Mouse (Mus musculus): ENCODE data around the gene Disp2. TPM values are rescaled to one million over a fixed set of nuclear protein-coding genes. Genes with fewer than 3 reads are reported as not detected.
A peak's percentile ranks its signal among the peaks of the same experiment; 100 is the strongest.

The Disp2 gene
- total and polyA plus RNA-seq, 3 experiments = 0.15 to 0.43 TPM; not detected in 1

DNA sequence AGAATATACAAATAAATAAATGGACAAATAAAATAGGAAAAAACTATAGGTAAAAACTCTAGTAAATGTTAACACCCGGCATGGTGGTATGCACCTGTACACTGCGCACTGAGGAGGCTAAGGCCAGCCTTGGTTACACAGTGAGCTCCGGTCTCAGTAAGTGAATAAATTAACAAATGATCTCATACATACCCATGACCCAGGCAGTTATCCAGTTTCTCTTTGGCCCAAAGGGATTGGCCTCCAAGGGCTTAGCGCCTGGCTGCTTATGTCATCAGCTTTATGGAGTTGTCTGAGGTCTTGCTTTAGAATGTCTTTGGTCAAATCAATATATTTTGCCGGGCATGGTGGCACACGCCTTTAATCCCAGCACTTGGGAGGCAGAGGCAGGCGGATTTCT is 4.1 kb downstream of the Disp2 start:
- Histone ChIP-seq H3K4me3 (ENCODE audit: control insufficient read depth in 1 of 2, insufficient read depth in 1 of 2, low read depth in 2 of 2, low read length in 2 of 2) (no peak overlapping the region), H3K4me1 (ENCODE audit: control insufficient read depth in 1 of 2, insufficient read depth in 2 of 2, low read length in 2 of 2) (peaks cover 19 to 45% of the 10 kb centered on the region in 2 experiments), H3K27me3 (ENCODE audit: control insufficient read depth in 1 of 2, insufficient read depth in 2 of 2, low read length in 2 of 2) (no peaks in the 10 kb centered on the region), H3K36me3 (ENCODE audit: control insufficient read depth in 1 of 2, insufficient read depth in 2 of 2, low read length in 2 of 2) (peaks cover 0 to 26% of the 10 kb centered on the region in 2 experiments; a peak in 2 of 4 replicates), H3K9me3 (replicated peaks; ENCODE audit: insufficient read depth, low read length) (no peaks in the 10 kb centered on the region), H3K27ac (ENCODE audit: control insufficient read depth, low read depth, low read length) (no peak overlapping the region), H3K79me2 (ENCODE audit: control insufficient read depth, insufficient read depth, low read length, poor library complexity) (no peaks in the 10 kb centered on the region; the same call in 1 of the 2 replicates), H3K9ac (ENCODE audit: control insufficient read depth, low read depth, low read length, poor library complexity, severe bottlenecking) (no peak overlapping the region)
- no peak for TF ChIP-seq POLR2A (IDR thresholded peaks at IDR 0.05; ENCODE audit: control insufficient read depth in 1 of 2, insufficient read depth in 1 of 2, low read depth in 1 of 2, low read length in 2 of 2, poor library complexity in 1 of 2)
- no peak for DNase-seq (ENCODE audit: low read depth, low spot score)

DNA sequence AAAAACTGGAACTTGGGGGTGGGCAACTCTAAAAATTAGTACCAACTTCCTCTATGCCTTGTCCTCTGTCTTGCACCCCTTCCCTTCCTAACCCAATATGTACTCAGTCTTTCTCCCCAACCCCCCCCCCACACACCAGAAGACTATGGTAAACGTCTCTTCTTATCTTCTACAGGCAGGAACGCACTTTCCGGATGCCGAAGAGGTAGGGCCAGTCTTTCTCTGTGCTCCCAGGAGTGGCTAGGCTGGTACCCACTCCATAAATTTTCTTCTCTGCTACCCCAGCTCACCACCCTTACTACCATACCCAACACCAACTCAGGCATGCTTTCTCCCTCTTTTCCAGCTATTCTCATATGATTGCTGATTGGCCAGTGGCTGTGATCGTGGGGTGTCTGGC is 7.0 kb downstream of the Disp2 start:
- Histone ChIP-seq H3K9ac (ENCODE audit: control insufficient read depth, low read depth, low read length, poor library complexity, severe bottlenecking) (peak overlapping the region; percentile 30; the same call in 1 of the 2 replicates), H3K4me3 (ENCODE audit: control insufficient read depth in 1 of 2, insufficient read depth in 1 of 2, low read depth in 2 of 2, low read length in 2 of 2) (no peak overlapping the region), H3K4me1 (ENCODE audit: control insufficient read depth in 1 of 2, insufficient read depth in 2 of 2, low read length in 2 of 2) (peaks cover 17 to 36% of the 10 kb centered on the region in 2 experiments), H3K36me3 (ENCODE audit: control insufficient read depth in 1 of 2, insufficient read depth in 2 of 2, low read length in 2 of 2) (peaks cover 0 to 23% of the 10 kb centered on the region in 2 experiments; a peak in 2 of 4 replicates), H3K27me3 (ENCODE audit: control insufficient read depth in 1 of 2, insufficient read depth in 2 of 2, low read length in 2 of 2) (no peaks in the 10 kb centered on the region), H3K27ac (ENCODE audit: control insufficient read depth, low read depth, low read length) (peak overlapping the region; percentile 59), H3K79me2 (ENCODE audit: control insufficient read depth, insufficient read depth, low read length, poor library complexity) (no peaks in the 10 kb centered on the region; the same call in 1 of the 2 replicates), H3K9me3 (replicated peaks; ENCODE audit: insufficient read depth, low read length) (no peaks in the 10 kb centered on the region)
- DNase-seq (ENCODE audit: low read depth, low spot score) = peak; percentile 64
- TF ChIP-seq MAZ (IDR thresholded peaks at IDR 0.05; ENCODE audit: low read depth, low read length) (0 out of 2 replicates have a peak, but pooled peaks have one; percentile 12), RAD21 (IDR thresholded peaks at IDR 0.05; ENCODE audit: low read depth, low read length) (no peak), GATA1 (IDR thresholded peaks at IDR 0.05; ENCODE audit: low read depth, low read length) (peak; percentile 50; the same call in 1 of the 2 replicates), TAL1 (IDR thresholded peaks at IDR 0.05; ENCODE audit: low read length) (peak; percentile 71), POLR2AphosphoS2 (IDR thresholded peaks at IDR 0.05; ENCODE audit: low read length) (no peak), NELFE (IDR thresholded peaks at IDR 0.05; ENCODE audit: low read depth, low read length) (no peak), ZC3H11A (IDR thresholded peaks at IDR 0.05; ENCODE audit: low read depth, low read length) (no peak), RCOR1 (IDR thresholded peaks at IDR 0.05; ENCODE audit: low read depth, low read length) (no peak), MYB (IDR thresholded peaks at IDR 0.05; ENCODE audit: low read depth, low read length) (0 out of 2 replicates have a peak, but pooled peaks have one; percentile 45), UBTF (IDR thresholded peaks at IDR 0.05; ENCODE audit: borderline replicate concordance, insufficient read depth, low read depth, low read length) (no peak), POLR2A (IDR thresholded peaks at IDR 0.05; ENCODE audit: control insufficient read depth in 1 of 2, insufficient read depth in 1 of 2, low read depth in 1 of 2, low read length in 2 of 2, poor library complexity in 1 of 2) (no peak), USF2 (IDR thresholded peaks at IDR 0.05; ENCODE audit: borderline replicate concordance in 1 of 2, insufficient read depth in 1 of 2, low read depth in 1 of 2, low read length in 2 of 2) (no peak), ZMIZ1 (IDR thresholded peaks at IDR 0.05; ENCODE audit: low read depth, low read length) (no peak), EP300 (IDR thresholded peaks at IDR 0.05; ENCODE audit: low read depth in 1 of 2, low read length in 2 of 2) (peak in 1 of 2 experiments; percentile 85; a peak in 2 of 4 replicates), NRF1 (IDR thresholded peaks at IDR 0.05; ENCODE audit: insufficient read depth, low read depth, low read length, poor library complexity, severe bottlenecking) (no peak), HCFC1 (IDR thresholded peaks at IDR 0.05; ENCODE audit: low read depth, low read length) (no peak), BHLHE40 (IDR thresholded peaks at IDR 0.05; ENCODE audit: borderline replicate concordance, low read depth, low read length) (no peak), JUND (IDR thresholded peaks at IDR 0.05; ENCODE audit: low read depth, low read length) (no peak), E2F4 (IDR thresholded peaks at IDR 0.05; ENCODE audit: borderline replicate concordance, low read depth, low read length) (no peak), TCF12 (IDR thresholded peaks at IDR 0.05; ENCODE audit: low read depth, low read length) (peak; percentile 77)

Data from MEL (cell line).